Mouse (Mus musculus): ENCODE results near the gene Pdhb. TPM values are rescaled to one million over a fixed set of nuclear protein-coding genes. Genes with fewer than 3 reads are reported as not detected.
"Not testable (repeated sequence)": the region's sequence is repeated elsewhere in the genome, so short reads cannot be mapped to it uniquely, and the experiment has no call there.

The Pdhb gene
- polyA plus RNA-seq, 1 experiment: 198 TPM

- Histone ChIP-seq H3K4me3 (ENCODE audit: insufficient read depth, low read length) (no peak overlapping the region), H3K4me1 (ENCODE audit: control insufficient read depth, insufficient read depth, low read length) (peaks cover 5% of the 10 kb centered on the region), H3K27ac (ENCODE audit: insufficient read depth, low read length) (no peak overlapping the region)
- TF ChIP-seq POLR2A (IDR thresholded peaks at IDR 0.05; ENCODE audit: extremely low read depth, insufficient read depth, low read length): no peak
- TF ChIP-seq CTCF (IDR thresholded peaks at IDR 0.05; ENCODE audit: extremely low read depth, insufficient read depth, low read length): no peak
Measured at GRCm38 (mm10) chr14:8145594-8146558, 26.9 kb downstream of the Pdhb start.

- no peak overlapping the region for H3K27ac ChIP-seq (ENCODE audit: insufficient read depth, low read length)
- no peaks in the 10 kb centered on the region for H3K4me1 ChIP-seq (ENCODE audit: control insufficient read depth, insufficient read depth, low read length)
- TF ChIP-seq CTCF (IDR thresholded peaks at IDR 0.05; ENCODE audit: extremely low read depth, insufficient read depth, low read length) (no peak), POLR2A (IDR thresholded peaks at IDR 0.05; ENCODE audit: extremely low read depth, insufficient read depth, low read length) (no peak)
- no peak overlapping the region for H3K4me3 ChIP-seq (ENCODE audit: insufficient read depth, low read length)
Measured at GRCm38 (mm10) chr14:8141131-8141530, 31.7 kb downstream of the Pdhb start.

GRCm38 (mm10) chr14:8139724-8140710 lies 32.8 kb downstream of the Pdhb start:
- no peak overlapping the region for H3K27ac ChIP-seq (ENCODE audit: insufficient read depth, low read length)
- no peak for TF ChIP-seq CTCF (IDR thresholded peaks at IDR 0.05; ENCODE audit: extremely low read depth, insufficient read depth, low read length)
- no peak overlapping the region for H3K4me3 ChIP-seq (ENCODE audit: insufficient read depth, low read length)
- H3K4me1 ChIP-seq (ENCODE audit: control insufficient read depth, insufficient read depth, low read length): no peaks in the 10 kb centered on the region

- Histone ChIP-seq H3K27ac (ENCODE audit: insufficient read depth, low read length) (no peak overlapping the region), H3K4me3 (ENCODE audit: insufficient read depth, low read length) (no peak overlapping the region), H3K4me1 (ENCODE audit: control insufficient read depth, insufficient read depth, low read length) (peaks cover 3% of the 10 kb centered on the region)
- no peak for TF ChIP-seq CTCF (IDR thresholded peaks at IDR 0.05; ENCODE audit: extremely low read depth, insufficient read depth, low read length)
- no peak for TF ChIP-seq POLR2A (IDR thresholded peaks at IDR 0.05; ENCODE audit: extremely low read depth, insufficient read depth, low read length)
Measured at GRCm38 (mm10) chr14:8135130-8135529, 37.7 kb downstream of the Pdhb start.

- Histone ChIP-seq H3K27ac (ENCODE audit: insufficient read depth, low read length) (no peak overlapping the region), H3K4me3 (ENCODE audit: insufficient read depth, low read length) (no peak overlapping the region), H3K4me1 (ENCODE audit: control insufficient read depth, insufficient read depth, low read length) (peaks cover 3% of the 10 kb centered on the region)
- TF ChIP-seq CTCF (IDR thresholded peaks at IDR 0.05; ENCODE audit: extremely low read depth, insufficient read depth, low read length): no peak
- TF ChIP-seq POLR2A (IDR thresholded peaks at IDR 0.05; ENCODE audit: extremely low read depth, insufficient read depth, low read length): no peak
Measured at GRCm38 (mm10) chr14:8134234-8134633, 38.6 kb downstream of the Pdhb start.

GRCm38 (mm10) chr14:8132789-8133188 lies 40.0 kb downstream of the Pdhb start:
- H3K4me1 ChIP-seq (ENCODE audit: control insufficient read depth, insufficient read depth, low read length): peaks cover 3% of the 10 kb centered on the region
- no peak overlapping the region for H3K4me3 ChIP-seq (ENCODE audit: insufficient read depth, low read length)
- TF ChIP-seq POLR2A (IDR thresholded peaks at IDR 0.05; ENCODE audit: extremely low read depth, insufficient read depth, low read length) (no peak), CTCF (IDR thresholded peaks at IDR 0.05; ENCODE audit: extremely low read depth, insufficient read depth, low read length) (no peak)
- H3K27ac ChIP-seq (ENCODE audit: insufficient read depth, low read length): no peak overlapping the region

- H3K4me3 ChIP-seq (ENCODE audit: insufficient read depth, low read length): no peak overlapping the region
- TF ChIP-seq CTCF (IDR thresholded peaks at IDR 0.05; ENCODE audit: extremely low read depth, insufficient read depth, low read length) (no peak), POLR2A (IDR thresholded peaks at IDR 0.05; ENCODE audit: extremely low read depth, insufficient read depth, low read length) (no peak)
- no peaks in the 10 kb centered on the region for H3K4me1 ChIP-seq (ENCODE audit: control insufficient read depth, insufficient read depth, low read length)
- no peak overlapping the region for H3K27ac ChIP-seq (ENCODE audit: insufficient read depth, low read length)
Measured at GRCm38 (mm10) chr14:8127971-8128370, 44.9 kb downstream of the Pdhb start.

- H3K4me1 ChIP-seq (ENCODE audit: control insufficient read depth, insufficient read depth, low read length): no peaks in the 10 kb centered on the region
- TF ChIP-seq CTCF (IDR thresholded peaks at IDR 0.05; ENCODE audit: extremely low read depth, insufficient read depth, low read length) (no peak), POLR2A (IDR thresholded peaks at IDR 0.05; ENCODE audit: extremely low read depth, insufficient read depth, low read length) (no peak)
- H3K4me3 ChIP-seq (ENCODE audit: insufficient read depth, low read length): no peak overlapping the region
- no peak overlapping the region for H3K27ac ChIP-seq (ENCODE audit: insufficient read depth, low read length)
Measured at GRCm38 (mm10) chr14:8124046-8124881, 48.6 kb downstream of the Pdhb start.

GRCm38 (mm10) chr14:8123611-8124010 lies 49.2 kb downstream of the Pdhb start:
- not testable (repeated sequence) for H3K4me3 ChIP-seq (ENCODE audit: insufficient read depth, low read length); H3K4me1 ChIP-seq (ENCODE audit: control insufficient read depth, insufficient read depth, low read length); H3K27ac ChIP-seq (ENCODE audit: insufficient read depth, low read length)
